Mouse (Mus musculus): ENCODE data around the gene Auh. TPM values are rescaled to one million over a fixed set of nuclear protein-coding genes. Genes with fewer than 3 reads are reported as not detected.

Auh gene
- polyA plus RNA-seq, 1 experiment from 2014 or later: 51.3 TPM

GRCm38 (mm10) chr13:52822165-52823149 is 107.0 kb downstream of the Auh start:
- no peaks in the 10 kb centered on the region for H3K27me3 ChIP-seq (replicated peaks)
- 0 out of 2 replicates have a peak overlapping the region, but pooled peaks have one; percentile 6 for H3K4me2 ChIP-seq

GRCm38 (mm10) chr13:52821571-52821970 is 107.9 kb downstream of the Auh start:
- Histone ChIP-seq H3K27me3 (replicated peaks) (no peaks in the 10 kb centered on the region), H3K4me3 (no peak overlapping the region), H3K4me2 (no peak overlapping the region), H3K4me1 (replicated peaks) (peaks cover 67% of the 10 kb centered on the region), H3K27ac (ENCODE audit: poor library complexity, severe bottlenecking) (no peak overlapping the region), H3K36me3 (no peaks in the 10 kb centered on the region), H3K9ac (no peak overlapping the region), H3K9me3 (replicated peaks) (no peaks in the 10 kb centered on the region)
- ATAC-seq (ENCODE audit: insufficient number of reproducible peaks, low FRiP score): 0 out of 2 replicates have a peak, but pooled peaks have one; percentile 34
- 36% methylated on average over 9 of the region's 9 CpGs for WGBS

More at GRCm38 (mm10) chr13:52822165-52823149, 107.0 kb downstream of the Auh start:
- 0 out of 2 replicates have a peak overlapping the region, but pooled peaks have one; percentile 33 for H3K9ac ChIP-seq
- WGBS: 48% methylated on average over 22 of the region's 23 CpGs
- no peaks in the 10 kb centered on the region for H3K9me3 ChIP-seq (replicated peaks)
- peaks cover 62% of the 10 kb centered on the region for H3K4me1 ChIP-seq (replicated peaks)
- 0 out of 2 replicates have a peak overlapping the region, but pooled peaks have one; percentile 30 for H3K27ac ChIP-seq (ENCODE audit: poor library complexity, severe bottlenecking)
- ATAC-seq (ENCODE audit: insufficient number of reproducible peaks, low FRiP score): no peak
- H3K36me3 ChIP-seq: no peaks in the 10 kb centered on the region
- H3K4me3 ChIP-seq: no peak overlapping the region

- Histone ChIP-seq H3K36me3 (no peaks in the 10 kb centered on the region), H3K9me3 (replicated peaks) (no peaks in the 10 kb centered on the region), H3K27ac (ENCODE audit: poor library complexity, severe bottlenecking) (no peak overlapping the region), H3K27me3 (replicated peaks) (no peaks in the 10 kb centered on the region), H3K9ac (no peak overlapping the region), H3K4me2 (no peak overlapping the region), H3K4me1 (replicated peaks) (peaks cover 66% of the 10 kb centered on the region), H3K4me3 (no peak overlapping the region)
- ATAC-seq (ENCODE audit: insufficient number of reproducible peaks, low FRiP score): no peak
- 73% methylated on average over 4 of the region's 4 CpGs for WGBS
These were observed 109.6 kb downstream of the Auh start for GRCm38 (mm10) chr13:52819901-52820300.

GRCm38 (mm10) chr13:52818760-52819159 is 110.7 kb downstream of the Auh start:
- Histone ChIP-seq H3K9me3 (replicated peaks) (no peaks in the 10 kb centered on the region), H3K36me3 (no peaks in the 10 kb centered on the region), H3K27me3 (replicated peaks) (no peaks in the 10 kb centered on the region), H3K4me1 (replicated peaks) (peaks cover 63% of the 10 kb centered on the region), H3K4me3 (no peak overlapping the region), H3K27ac (ENCODE audit: poor library complexity, severe bottlenecking) (peak overlapping the region; percentile 91), H3K4me2 (peak overlapping the region; percentile 12; the same call in 1 of the 2 replicates), H3K9ac (peak overlapping the region; percentile 28; the same call in 1 of the 2 replicates)
- ATAC-seq (ENCODE audit: insufficient number of reproducible peaks, low FRiP score): peak; percentile 72
- 13% methylated on average over 3 of the region's 3 CpGs for WGBS

GRCm38 (mm10) chr13:52817991-52818491 is 111.4 kb downstream of the Auh start:
- no peaks in the 10 kb centered on the region for H3K36me3 ChIP-seq
- peak overlapping the region; percentile 35 for H3K4me2 ChIP-seq
- H3K9ac ChIP-seq: no peak overlapping the region
- no peaks in the 10 kb centered on the region for H3K27me3 ChIP-seq (replicated peaks)
- peak overlapping the region; percentile 91 for H3K27ac ChIP-seq (ENCODE audit: poor library complexity, severe bottlenecking)
- no peaks in the 10 kb centered on the region for H3K9me3 ChIP-seq (replicated peaks)
- no peak overlapping the region for H3K4me3 ChIP-seq
- no peak for ATAC-seq (ENCODE audit: insufficient number of reproducible peaks, low FRiP score)
- peaks cover 63% of the 10 kb centered on the region for H3K4me1 ChIP-seq (replicated peaks)
- 22% methylated on average over 6 of the region's 6 CpGs for WGBS

GRCm38 (mm10) chr13:52813750-52814149 is 115.7 kb downstream of the Auh start:
- Histone ChIP-seq H3K9ac (no peak overlapping the region), H3K4me1 (replicated peaks) (peaks cover 20% of the 10 kb centered on the region), H3K4me3 (no peak overlapping the region), H3K4me2 (no peak overlapping the region), H3K27me3 (replicated peaks) (peaks cover 8% of the 10 kb centered on the region), H3K9me3 (replicated peaks) (no peaks in the 10 kb centered on the region), H3K36me3 (no peaks in the 10 kb centered on the region), H3K27ac (ENCODE audit: poor library complexity, severe bottlenecking) (no peak overlapping the region)
- 63% methylated on average over 3 of the region's 3 CpGs for WGBS
- ATAC-seq (ENCODE audit: insufficient number of reproducible peaks, low FRiP score): no peak

- Histone ChIP-seq H3K4me2 (no peak overlapping the region), H3K9me3 (replicated peaks) (no peaks in the 10 kb centered on the region), H3K9ac (no peak overlapping the region), H3K4me3 (no peak overlapping the region), H3K27me3 (replicated peaks) (peaks cover 8% of the 10 kb centered on the region), H3K4me1 (replicated peaks) (peaks cover 11% of the 10 kb centered on the region), H3K36me3 (no peaks in the 10 kb centered on the region), H3K27ac (ENCODE audit: poor library complexity, severe bottlenecking) (no peak overlapping the region)
- no peak for ATAC-seq (ENCODE audit: insufficient number of reproducible peaks, low FRiP score)
- WGBS: 81% methylated on average over 16 of the region's 16 CpGs
These were observed 116.6 kb downstream of the Auh start for GRCm38 (mm10) chr13:52812549-52813515.

GRCm38 (mm10) chr13:52807722-52808121 is 121.8 kb downstream of the Auh start:
- peaks cover 8% of the 10 kb centered on the region for H3K27me3 ChIP-seq (replicated peaks)
- H3K36me3 ChIP-seq: no peaks in the 10 kb centered on the region
- no peak overlapping the region for H3K27ac ChIP-seq (ENCODE audit: poor library complexity, severe bottlenecking)
- no peaks in the 10 kb centered on the region for H3K9me3 ChIP-seq (replicated peaks)
- H3K4me3 ChIP-seq: no peak overlapping the region
- H3K4me2 ChIP-seq: no peak overlapping the region
- WGBS: 78% methylated on average over 11 of the region's 11 CpGs
- peaks cover 13% of the 10 kb centered on the region for H3K4me1 ChIP-seq (replicated peaks)
- no peak for ATAC-seq (ENCODE audit: insufficient number of reproducible peaks, low FRiP score)
- no peak overlapping the region for H3K9ac ChIP-seq

GRCm38 (mm10) chr13:52806029-52806428 is 123.5 kb downstream of the Auh start:
- Histone ChIP-seq H3K9me3 (replicated peaks) (no peaks in the 10 kb centered on the region), H3K4me2 (no peak overlapping the region), H3K27ac (ENCODE audit: poor library complexity, severe bottlenecking) (no peak overlapping the region), H3K4me3 (no peak overlapping the region), H3K4me1 (replicated peaks) (peaks cover 23% of the 10 kb centered on the region), H3K36me3 (no peaks in the 10 kb centered on the region), H3K27me3 (replicated peaks) (peaks cover 8% of the 10 kb centered on the region), H3K9ac (no peak overlapping the region)
- ATAC-seq (ENCODE audit: insufficient number of reproducible peaks, low FRiP score): no peak
- WGBS: 62% methylated on average over 4 of the region's 4 CpGs

- no peak overlapping the region for H3K4me2 ChIP-seq
- ATAC-seq (ENCODE audit: insufficient number of reproducible peaks, low FRiP score): no peak
- no peak overlapping the region for H3K27ac ChIP-seq (ENCODE audit: poor library complexity, severe bottlenecking)
- peaks cover 27% of the 10 kb centered on the region for H3K4me1 ChIP-seq (replicated peaks)
- no peaks in the 10 kb centered on the region for H3K9me3 ChIP-seq (replicated peaks)
- H3K9ac ChIP-seq: no peak overlapping the region
- WGBS: 68% methylated on average over 6 of the region's 6 CpGs
- H3K4me3 ChIP-seq: no peak overlapping the region
- H3K27me3 ChIP-seq (replicated peaks): peaks cover 8% of the 10 kb centered on the region
- no peaks in the 10 kb centered on the region for H3K36me3 ChIP-seq
These were observed 123.9 kb downstream of the Auh start for GRCm38 (mm10) chr13:52805581-52805980.
